Mouse (Mus musculus): ENCODE results near the gene Pard3b. TPM values are rescaled to one million over a fixed set of nuclear protein-coding genes. Genes with fewer than 3 reads are reported as not detected.

Gene Pard3b
- polyA plus RNA-seq, 1 experiment from 2014 or later, result 6.8 TPM

GRCm38 (mm10) chr1:62190786-62191185, 552.2 kb downstream of the Pard3b start:
- ATAC-seq (replicated peaks; ENCODE audit: low FRiP score) (no peak), DNase-seq (ENCODE audit: low spot score) (no peak)
- Histone ChIP-seq H3K9ac (ENCODE audit: low read depth, low read length) (no peak overlapping the region), H3K4me3 (ENCODE audit: low read depth, low read length) (no peak overlapping the region), H3K9me3 (ENCODE audit: control insufficient read depth, low read length) (no peaks in the 10 kb centered on the region), H3K4me2 (no peak overlapping the region), H3K27ac (ENCODE audit: low read depth, low read length) (no peak overlapping the region), H3K27me3 (replicated peaks; ENCODE audit: control insufficient read depth, insufficient read depth, low read length) (no peaks in the 10 kb centered on the region), H3K36me3 (ENCODE audit: control insufficient read depth, insufficient read depth, low read length) (no peaks in the 10 kb centered on the region), H3K4me1 (replicated peaks; ENCODE audit: control insufficient read depth, insufficient read depth, low read length) (no peaks in the 10 kb centered on the region)
- WGBS, result 57% methylated on average over 1 of the region's 1 CpGs

- ATAC-seq (replicated peaks; ENCODE audit: low FRiP score), result no peak
- no peak for DNase-seq (ENCODE audit: low spot score)
- Histone ChIP-seq H3K9me3 (ENCODE audit: control insufficient read depth, low read length) (no peaks in the 10 kb centered on the region), H3K9ac (ENCODE audit: low read depth, low read length) (no peak overlapping the region), H3K27ac (ENCODE audit: low read depth, low read length) (no peak overlapping the region), H3K4me1 (replicated peaks; ENCODE audit: control insufficient read depth, insufficient read depth, low read length) (no peaks in the 10 kb centered on the region), H3K4me2 (no peak overlapping the region), H3K4me3 (ENCODE audit: low read depth, low read length) (no peak overlapping the region), H3K36me3 (ENCODE audit: control insufficient read depth, insufficient read depth, low read length) (no peaks in the 10 kb centered on the region), H3K27me3 (replicated peaks; ENCODE audit: control insufficient read depth, insufficient read depth, low read length) (no peaks in the 10 kb centered on the region)
- WGBS, result 82% methylated on average over 8 of the region's 8 CpGs
Measured at GRCm38 (mm10) chr1:62197515-62197914, 558.9 kb downstream of the Pard3b start.

- no peak overlapping the region for H3K4me3 ChIP-seq (ENCODE audit: low read depth, low read length)
- 79% methylated on average over 1 of the region's 1 CpGs for WGBS
- H3K9ac ChIP-seq (ENCODE audit: low read depth, low read length), result no peak overlapping the region
- H3K4me2 ChIP-seq, result no peak overlapping the region
- no peak overlapping the region for H3K27ac ChIP-seq (ENCODE audit: low read depth, low read length)
- H3K4me1 ChIP-seq (replicated peaks; ENCODE audit: control insufficient read depth, insufficient read depth, low read length), result no peaks in the 10 kb centered on the region
- no peaks in the 10 kb centered on the region for H3K36me3 ChIP-seq (ENCODE audit: control insufficient read depth, insufficient read depth, low read length)
- H3K27me3 ChIP-seq (replicated peaks; ENCODE audit: control insufficient read depth, insufficient read depth, low read length), result no peaks in the 10 kb centered on the region
- ATAC-seq (replicated peaks; ENCODE audit: low FRiP score) (no peak), DNase-seq (ENCODE audit: low spot score) (no peak)
- H3K9me3 ChIP-seq (ENCODE audit: control insufficient read depth, low read length), result no peaks in the 10 kb centered on the region
Measured at GRCm38 (mm10) chr1:62200919-62201318, 562.3 kb downstream of the Pard3b start.

GRCm38 (mm10) chr1:62201686-62202257, 563.1 kb downstream of the Pard3b start:
- Histone ChIP-seq H3K4me2 (no peak overlapping the region), H3K9ac (ENCODE audit: low read depth, low read length) (no peak overlapping the region), H3K36me3 (ENCODE audit: control insufficient read depth, insufficient read depth, low read length) (no peaks in the 10 kb centered on the region), H3K9me3 (ENCODE audit: control insufficient read depth, low read length) (no peaks in the 10 kb centered on the region), H3K4me3 (ENCODE audit: low read depth, low read length) (no peak overlapping the region), H3K4me1 (replicated peaks; ENCODE audit: control insufficient read depth, insufficient read depth, low read length) (no peaks in the 10 kb centered on the region), H3K27ac (ENCODE audit: low read depth, low read length) (no peak overlapping the region), H3K27me3 (replicated peaks; ENCODE audit: control insufficient read depth, insufficient read depth, low read length) (no peaks in the 10 kb centered on the region)
- ATAC-seq (replicated peaks; ENCODE audit: low FRiP score), result no peak
- 70% methylated on average over 2 of the region's 2 CpGs for WGBS
- DNase-seq (ENCODE audit: low spot score), result no peak

- no peak for DNase-seq (ENCODE audit: low spot score)
- no peak overlapping the region for H3K9ac ChIP-seq (ENCODE audit: low read depth, low read length)
- no peak for ATAC-seq (replicated peaks; ENCODE audit: low FRiP score)
- no peak overlapping the region for H3K27ac ChIP-seq (ENCODE audit: low read depth, low read length)
- H3K9me3 ChIP-seq (ENCODE audit: control insufficient read depth, low read length), result no peaks in the 10 kb centered on the region
- no peaks in the 10 kb centered on the region for H3K27me3 ChIP-seq (replicated peaks; ENCODE audit: control insufficient read depth, insufficient read depth, low read length)
- 93% methylated on average over 2 of the region's 2 CpGs for WGBS
- no peaks in the 10 kb centered on the region for H3K36me3 ChIP-seq (ENCODE audit: control insufficient read depth, insufficient read depth, low read length)
- no peak overlapping the region for H3K4me2 ChIP-seq
- H3K4me3 ChIP-seq (ENCODE audit: low read depth, low read length), result no peak overlapping the region
- no peaks in the 10 kb centered on the region for H3K4me1 ChIP-seq (replicated peaks; ENCODE audit: control insufficient read depth, insufficient read depth, low read length)
Measured at GRCm38 (mm10) chr1:62213285-62213684, 574.7 kb downstream of the Pard3b start.

- ATAC-seq (replicated peaks; ENCODE audit: low FRiP score) (no peak), DNase-seq (ENCODE audit: low spot score) (no peak)
- H3K4me1 ChIP-seq (replicated peaks; ENCODE audit: control insufficient read depth, insufficient read depth, low read length), result no peaks in the 10 kb centered on the region
- H3K9ac ChIP-seq (ENCODE audit: low read depth, low read length), result no peak overlapping the region
- WGBS, result 62% methylated on average over 2 of the region's 2 CpGs
- no peak overlapping the region for H3K27ac ChIP-seq (ENCODE audit: low read depth, low read length)
- H3K4me3 ChIP-seq (ENCODE audit: low read depth, low read length), result no peak overlapping the region
- no peak overlapping the region for H3K4me2 ChIP-seq
- H3K36me3 ChIP-seq (ENCODE audit: control insufficient read depth, insufficient read depth, low read length), result no peaks in the 10 kb centered on the region
- H3K9me3 ChIP-seq (ENCODE audit: control insufficient read depth, low read length), result no peaks in the 10 kb centered on the region
- no peaks in the 10 kb centered on the region for H3K27me3 ChIP-seq (replicated peaks; ENCODE audit: control insufficient read depth, insufficient read depth, low read length)
Measured at GRCm38 (mm10) chr1:62215842-62216241, 577.2 kb downstream of the Pard3b start.

GRCm38 (mm10) chr1:62216568-62216967, 577.9 kb downstream of the Pard3b start:
- no peak overlapping the region for H3K4me2 ChIP-seq
- H3K4me3 ChIP-seq (ENCODE audit: low read depth, low read length), result no peak overlapping the region
- DNase-seq (ENCODE audit: low spot score), result no peak
- no peak overlapping the region for H3K27ac ChIP-seq (ENCODE audit: low read depth, low read length)
- ATAC-seq (replicated peaks; ENCODE audit: low FRiP score), result no peak
- no peaks in the 10 kb centered on the region for H3K4me1 ChIP-seq (replicated peaks; ENCODE audit: control insufficient read depth, insufficient read depth, low read length)
- no peaks in the 10 kb centered on the region for H3K27me3 ChIP-seq (replicated peaks; ENCODE audit: control insufficient read depth, insufficient read depth, low read length)
- 82% methylated on average over 4 of the region's 4 CpGs for WGBS
- no peaks in the 10 kb centered on the region for H3K9me3 ChIP-seq (ENCODE audit: control insufficient read depth, low read length)
- H3K9ac ChIP-seq (ENCODE audit: low read depth, low read length), result no peak overlapping the region
- H3K36me3 ChIP-seq (ENCODE audit: control insufficient read depth, insufficient read depth, low read length), result no peaks in the 10 kb centered on the region

GRCm38 (mm10) chr1:62229129-62229528, 590.5 kb downstream of the Pard3b start:
- 58% methylated on average over 5 of the region's 5 CpGs for WGBS
- Histone ChIP-seq H3K9ac (ENCODE audit: low read depth, low read length) (no peak overlapping the region), H3K36me3 (ENCODE audit: control insufficient read depth, insufficient read depth, low read length) (no peaks in the 10 kb centered on the region), H3K9me3 (ENCODE audit: control insufficient read depth, low read length) (no peaks in the 10 kb centered on the region), H3K27ac (ENCODE audit: low read depth, low read length) (no peak overlapping the region), H3K4me1 (replicated peaks; ENCODE audit: control insufficient read depth, insufficient read depth, low read length) (no peaks in the 10 kb centered on the region), H3K4me3 (ENCODE audit: low read depth, low read length) (no peak overlapping the region), H3K4me2 (no peak overlapping the region), H3K27me3 (replicated peaks; ENCODE audit: control insufficient read depth, insufficient read depth, low read length) (no peaks in the 10 kb centered on the region)
- ATAC-seq (replicated peaks; ENCODE audit: low FRiP score) (no peak), DNase-seq (ENCODE audit: low spot score) (no peak)

- WGBS, result 35% methylated on average over 1 of the region's 1 CpGs
- ATAC-seq (replicated peaks; ENCODE audit: low FRiP score), result no peak
- no peaks in the 10 kb centered on the region for H3K36me3 ChIP-seq (ENCODE audit: control insufficient read depth, insufficient read depth, low read length)
Measured at GRCm38 (mm10) chr1:62234039-62234438, 595.4 kb downstream of the Pard3b start.

More at GRCm38 (mm10) chr1:62234039-62234438, 595.4 kb downstream of the Pard3b start:
- H3K4me1 ChIP-seq (replicated peaks; ENCODE audit: control insufficient read depth, insufficient read depth, low read length), result no peaks in the 10 kb centered on the region
- no peaks in the 10 kb centered on the region for H3K27me3 ChIP-seq (replicated peaks; ENCODE audit: control insufficient read depth, insufficient read depth, low read length)
- no peaks in the 10 kb centered on the region for H3K9me3 ChIP-seq (ENCODE audit: control insufficient read depth, low read length)
- DNase-seq (ENCODE audit: low spot score), result no peak
- H3K4me2 ChIP-seq, result no peak overlapping the region
- H3K27ac ChIP-seq (ENCODE audit: low read depth, low read length), result no peak overlapping the region
- H3K9ac ChIP-seq (ENCODE audit: low read depth, low read length), result no peak overlapping the region
- no peak overlapping the region for H3K4me3 ChIP-seq (ENCODE audit: low read depth, low read length)
